Comparison of ENCODE assay signal across 1 mouse cellular context in genomic region chr10:7956228-7957001, GRCm38 (mm10).
TF ChIP-seq lines count a peak whose summit lies in the region.

Gene Tab2 (minus strand): TSS chr10:7956230.

TF ChIP-seq in CH12.LX, 34 proteins besides CTCF, POLR2A, EP300 and RAD21 (continued from another document):
- TF ChIP-seq ZC3H11A (IDR thresholded peaks at IDR 0.05; ENCODE audit: low read depth, low read length): no peak
- TF ChIP-seq MAZ (IDR thresholded peaks at IDR 0.05; ENCODE audit: low read depth, low read length): peak; percentile 37
- peak; percentile 92 for TF ChIP-seq UBTF (IDR thresholded peaks at IDR 0.05; ENCODE audit: low read depth, low read length)
- no peak for TF ChIP-seq ETS1 (conservative IDR thresholded peaks at IDR 0.05; ENCODE audit: low read depth, low read length)
- peak; percentile 98 for TF ChIP-seq CHD2 (IDR thresholded peaks at IDR 0.05; ENCODE audit: low read length)
- peak; percentile 29; the same call in 1 of the 2 replicates for TF ChIP-seq NRF1 (IDR thresholded peaks at IDR 0.05; ENCODE audit: low read depth, low read length)
- TF ChIP-seq SIN3A (IDR thresholded peaks at IDR 0.05; ENCODE audit: low read length): peak; percentile 72
- peak; percentile 83 for TF ChIP-seq MXI1 (IDR thresholded peaks at IDR 0.05; ENCODE audit: low read depth, low read length)
- peak; percentile 66; the same call in 1 of the 2 replicates for TF ChIP-seq POLR2AphosphoS2 (IDR thresholded peaks at IDR 0.05; ENCODE audit: low read depth, low read length)
- peak; percentile 11; the same call in 1 of the 2 replicates for TF ChIP-seq BHLHE40 (IDR thresholded peaks at IDR 0.05; ENCODE audit: low read depth, low read length)
- no peak for TF ChIP-seq RCOR1 (conservative IDR thresholded peaks at IDR 0.05; ENCODE audit: low read depth, low read length)
